Mouse (Mus musculus): ENCODE measurements around the gene Nkpd1. TPM values are rescaled to one million over a fixed set of nuclear protein-coding genes. Genes with fewer than 3 reads are reported as not detected.

Nkpd1 gene
- polyA plus RNA-seq, 1 experiment: 1.1 TPM

GRCm38 (mm10) chr7:19491731-19492130 lies 25.9 kb upstream of the Nkpd1 start:
- no peak for TF ChIP-seq CTCF (IDR thresholded peaks at IDR 0.05; ENCODE audit: borderline replicate concordance, control insufficient read depth, extremely low read depth, insufficient read depth, low read length, poor library complexity)
- TF ChIP-seq POLR2A (IDR thresholded peaks at IDR 0.05; ENCODE audit: control insufficient read depth, extremely low read depth, insufficient read depth, low read length, poor library complexity): no peak
- Histone ChIP-seq H3K36me3 (ENCODE audit: control insufficient read depth, insufficient read depth, low read length) (no peaks in the 10 kb centered on the region), H3K4me3 (ENCODE audit: control insufficient read depth, insufficient read depth, low read length) (no peak overlapping the region), H3K27ac (ENCODE audit: control insufficient read depth, insufficient read depth, low read length) (no peak overlapping the region), H3K4me1 (replicated peaks; ENCODE audit: control insufficient read depth, insufficient read depth, low read length) (no peaks in the 10 kb centered on the region; the same call in 1 of the 2 replicates), H3K27me3 (ENCODE audit: control insufficient read depth, insufficient read depth, low read length) (no peaks in the 10 kb centered on the region)
- DNase-seq: no peak
- WGBS: 2% methylated on average over 26 of the region's 26 CpGs

GRCm38 (mm10) chr7:19494751-19495474 lies 22.7 kb upstream of the Nkpd1 start:
- Histone ChIP-seq H3K27me3 (ENCODE audit: control insufficient read depth, insufficient read depth, low read length) (no peaks in the 10 kb centered on the region), H3K4me1 (replicated peaks; ENCODE audit: control insufficient read depth, insufficient read depth, low read length) (no peaks in the 10 kb centered on the region; the same call in 1 of the 2 replicates), H3K27ac (ENCODE audit: control insufficient read depth, insufficient read depth, low read length) (no peak overlapping the region), H3K4me3 (ENCODE audit: control insufficient read depth, insufficient read depth, low read length) (no peak overlapping the region), H3K36me3 (ENCODE audit: control insufficient read depth, insufficient read depth, low read length) (no peaks in the 10 kb centered on the region)
- DNase-seq: no peak
- 93% methylated on average over 25 of the region's 25 CpGs for WGBS
- TF ChIP-seq POLR2A (IDR thresholded peaks at IDR 0.05; ENCODE audit: control insufficient read depth, extremely low read depth, insufficient read depth, low read length, poor library complexity): no peak
- TF ChIP-seq CTCF (IDR thresholded peaks at IDR 0.05; ENCODE audit: borderline replicate concordance, control insufficient read depth, extremely low read depth, insufficient read depth, low read length, poor library complexity): no peak

GRCm38 (mm10) chr7:19495521-19496213 lies 22.0 kb upstream of the Nkpd1 start:
- TF ChIP-seq POLR2A (IDR thresholded peaks at IDR 0.05; ENCODE audit: control insufficient read depth, extremely low read depth, insufficient read depth, low read length, poor library complexity) (no peak), CTCF (IDR thresholded peaks at IDR 0.05; ENCODE audit: borderline replicate concordance, control insufficient read depth, extremely low read depth, insufficient read depth, low read length, poor library complexity) (no peak)
- no peaks in the 10 kb centered on the region for H3K27me3 ChIP-seq (ENCODE audit: control insufficient read depth, insufficient read depth, low read length)
- no peak overlapping the region for H3K4me3 ChIP-seq (ENCODE audit: control insufficient read depth, insufficient read depth, low read length)
- H3K36me3 ChIP-seq (ENCODE audit: control insufficient read depth, insufficient read depth, low read length): no peaks in the 10 kb centered on the region
- no peak overlapping the region for H3K27ac ChIP-seq (ENCODE audit: control insufficient read depth, insufficient read depth, low read length)
- WGBS: 91% methylated on average over 20 of the region's 20 CpGs
- DNase-seq: no peak
- H3K4me1 ChIP-seq (replicated peaks; ENCODE audit: control insufficient read depth, insufficient read depth, low read length): peaks cover 4% of the 10 kb centered on the region; the same call in 1 of the 2 replicates

GRCm38 (mm10) chr7:19496214-19496555 lies 21.5 kb upstream of the Nkpd1 start:
- H3K27ac ChIP-seq (ENCODE audit: control insufficient read depth, insufficient read depth, low read length): no peak overlapping the region
- no peak for DNase-seq
- H3K4me1 ChIP-seq (replicated peaks; ENCODE audit: control insufficient read depth, insufficient read depth, low read length): peaks cover 4% of the 10 kb centered on the region; the same call in 1 of the 2 replicates
- H3K27me3 ChIP-seq (ENCODE audit: control insufficient read depth, insufficient read depth, low read length): no peaks in the 10 kb centered on the region
- TF ChIP-seq CTCF (IDR thresholded peaks at IDR 0.05; ENCODE audit: borderline replicate concordance, control insufficient read depth, extremely low read depth, insufficient read depth, low read length, poor library complexity) (no peak), POLR2A (IDR thresholded peaks at IDR 0.05; ENCODE audit: control insufficient read depth, extremely low read depth, insufficient read depth, low read length, poor library complexity) (no peak)
- no peak overlapping the region for H3K4me3 ChIP-seq (ENCODE audit: control insufficient read depth, insufficient read depth, low read length)
- H3K36me3 ChIP-seq (ENCODE audit: control insufficient read depth, insufficient read depth, low read length): no peaks in the 10 kb centered on the region
- 90% methylated on average over 5 of the region's 5 CpGs for WGBS

- WGBS: 98% methylated on average over 4 of the region's 4 CpGs
- 0 out of 2 replicates have a peak, but pooled peaks cover 4% of the 10 kb centered on the region for H3K4me1 ChIP-seq (replicated peaks; ENCODE audit: control insufficient read depth, insufficient read depth, low read length)
- H3K4me3 ChIP-seq (ENCODE audit: control insufficient read depth, insufficient read depth, low read length): no peak overlapping the region
- H3K27ac ChIP-seq (ENCODE audit: control insufficient read depth, insufficient read depth, low read length): no peak overlapping the region
- TF ChIP-seq POLR2A (IDR thresholded peaks at IDR 0.05; ENCODE audit: control insufficient read depth, extremely low read depth, insufficient read depth, low read length, poor library complexity) (no peak), CTCF (IDR thresholded peaks at IDR 0.05; ENCODE audit: borderline replicate concordance, control insufficient read depth, extremely low read depth, insufficient read depth, low read length, poor library complexity) (no peak)
- H3K27me3 ChIP-seq (ENCODE audit: control insufficient read depth, insufficient read depth, low read length): no peaks in the 10 kb centered on the region
- H3K36me3 ChIP-seq (ENCODE audit: control insufficient read depth, insufficient read depth, low read length): no peaks in the 10 kb centered on the region
- no peak for DNase-seq
Measured at GRCm38 (mm10) chr7:19498326-19498725, 19.3 kb upstream of the Nkpd1 start.

GRCm38 (mm10) chr7:19500420-19501363 lies 16.9 kb upstream of the Nkpd1 start:
- Histone ChIP-seq H3K4me3 (ENCODE audit: control insufficient read depth, insufficient read depth, low read length) (no peak overlapping the region), H3K4me1 (replicated peaks; ENCODE audit: control insufficient read depth, insufficient read depth, low read length) (0 out of 2 replicates have a peak, but pooled peaks cover 4% of the 10 kb centered on the region), H3K27me3 (ENCODE audit: control insufficient read depth, insufficient read depth, low read length) (no peaks in the 10 kb centered on the region), H3K36me3 (ENCODE audit: control insufficient read depth, insufficient read depth, low read length) (no peaks in the 10 kb centered on the region), H3K27ac (ENCODE audit: control insufficient read depth, insufficient read depth, low read length) (no peak overlapping the region)
- no peak for TF ChIP-seq POLR2A (IDR thresholded peaks at IDR 0.05; ENCODE audit: control insufficient read depth, extremely low read depth, insufficient read depth, low read length, poor library complexity)
- TF ChIP-seq CTCF (IDR thresholded peaks at IDR 0.05; ENCODE audit: borderline replicate concordance, control insufficient read depth, extremely low read depth, insufficient read depth, low read length, poor library complexity): no peak
- DNase-seq: no peak
- 22% methylated on average over 12 of the region's 12 CpGs for WGBS
